In the genomic region with DNA sequence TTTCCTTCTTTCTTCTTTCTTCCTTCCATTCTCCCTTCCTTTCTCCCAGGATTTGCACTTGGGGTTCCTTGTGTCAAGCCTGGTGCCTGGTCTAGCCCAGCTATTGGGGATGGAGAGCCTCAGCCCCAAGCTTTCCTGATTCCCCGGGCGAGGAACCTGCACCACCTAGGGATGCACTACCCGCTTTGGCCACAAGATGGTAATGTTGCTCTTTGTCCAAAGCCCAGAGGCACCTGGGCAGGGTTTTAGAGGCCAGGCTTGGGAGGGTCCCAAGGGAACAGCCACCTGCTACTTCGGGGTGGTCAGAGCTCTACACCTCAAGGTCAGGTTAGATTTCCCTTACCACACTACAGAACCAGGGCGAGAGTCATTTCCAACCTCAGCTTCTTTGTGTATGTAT, we compare ENCODE assay signal across 8 mouse cellular contexts. TPM values are rescaled to one million over a fixed set of nuclear protein-coding genes. Genes with fewer than 3 reads are reported as not detected.
A peak's percentile ranks its signal among the peaks of the same experiment; 100 is the strongest.
DNase-seq lines count a peak whose midpoint lies in the region; ATAC-seq and TF ChIP-seq lines count a peak whose summit lies in the region.
"Had no signal": no experiment of that assay in that cellular context is flagged by ENCODE, and none has a peak within 500 bp of the region (broad histone marks: within the 10 kb centered on the region; RNA-seq: fewer than 3 reads in every experiment).

No protein-coding gene starts in this region.

- dilution Hi-C loops in CH12.LX (cut with MboI; ENCODE audit: extremely low pct_ligation_motif_present, extremely low pct_unique_long_range_greater_than_20kb, low sequenced_read_pairs): no loop called here

- H3K79me2 ChIP-seq in CH12.LX (replicated peaks; ENCODE audit: control insufficient read depth, extremely low read depth, insufficient read depth, poor library complexity, severe bottlenecking): no peaks in the 10 kb centered on the region

- peak; percentile 99 for TF ChIP-seq RAD21 in CH12.LX (IDR thresholded peaks at IDR 0.05; ENCODE audit: low read depth, low read length)

- H3K27ac ChIP-seq in CH12.LX (ENCODE audit: insufficient read depth, low read depth): no peak overlapping the region
- H3K27ac ChIP-seq in heart, embryonic 10.5 days: no peak overlapping the region
- H3K27ac ChIP-seq: hindbrain, embryonic 15.5 days had no signal

- peak; percentile 40 for ATAC-seq in common myeloid progenitor, adult 5-6 weeks (replicated peaks; ENCODE audit: low read depth, poor library complexity, severe bottlenecking)
- peak; percentile 60 for ATAC-seq in megakaryocyte progenitor cell, adult 5-6 weeks (replicated peaks; ENCODE audit: poor library complexity)

- TF ChIP-seq EP300 in CH12.LX (IDR thresholded peaks at IDR 0.05; ENCODE audit: low read length): peak; percentile 15; the same call in 1 of the 2 replicates

- peaks cover 37% of the 10 kb centered on the region for H3K27me3 ChIP-seq in CH12.LX (replicated peaks)
- peaks cover 68% of the 10 kb centered on the region for H3K27me3 ChIP-seq in heart, embryonic 10.5 days (ENCODE audit: insufficient read depth, poor library complexity, severe bottlenecking)

- peak; percentile 62 for DNase-seq in CH12.LX (ENCODE audit: extremely low read depth)
- DNase-seq in NIH3T3 (ENCODE audit: low read depth): peak; percentile 79
- peak; percentile 86 for DNase-seq in heart, embryonic 10.5 days (ENCODE audit: low spot score)
- DNase-seq in layer of hippocampus, postnatal 10 days (ENCODE audit: low spot score in 2 of 2): peak; percentile 91 to 93
- DNase-seq in spleen, postnatal 10 days (ENCODE audit: low spot score in 2 of 2): peak; percentile 63 to 77

- H3K9ac ChIP-seq in CH12.LX (ENCODE audit: insufficient read depth, low read depth): no peak overlapping the region
- H3K9ac ChIP-seq: hindbrain, embryonic 15.5 days had no signal

- in situ Hi-C loops in CH12.LX (cut with MboI; ENCODE audit: low pct_ligation_motif_present, low pct_unique_long_range_greater_than_20kb, low sequenced_read_pairs): no loop called here

- no peak overlapping the region for H3K4me3 ChIP-seq in CH12.LX (replicated peaks in 1 of 3; ENCODE audit: low read depth in 2 of 3, low read length in 2 of 3, poor library complexity in 1 of 3)
- H3K4me3 ChIP-seq in heart, embryonic 10.5 days: no peak overlapping the region
- H3K4me3 ChIP-seq: hindbrain, embryonic 15.5 days had no signal

- 2% methylated on average over 5 of the region's 5 CpGs for WGBS in heart, embryonic 10.5 days

- H3K4me2 ChIP-seq in CH12.LX (ENCODE audit: insufficient read depth, low read depth, poor library complexity, severe bottlenecking): no peak overlapping the region
- H3K4me2 ChIP-seq: hindbrain, embryonic 15.5 days had no signal

- no peaks in the 10 kb centered on the region for H3K36me3 ChIP-seq in CH12.LX (replicated peaks in 1 of 2; ENCODE audit: control insufficient read depth in 1 of 2, insufficient read depth in 1 of 2, low read length in 1 of 2)
- H3K36me3 ChIP-seq in heart, embryonic 10.5 days: no peaks in the 10 kb centered on the region
- H3K36me3 ChIP-seq: hindbrain, embryonic 15.5 days had no signal

- TF ChIP-seq CTCF in CH12.LX (conservative IDR thresholded peaks at IDR 0.05 in 1 of 2, IDR thresholded peaks at IDR 0.05 in 1 of 2; ENCODE audit: low read depth in 2 of 2, low read length in 2 of 2): peak; percentile 76 to 93; a peak in 3 of 4 replicates

- H3K4me1 ChIP-seq in CH12.LX (ENCODE audit: control insufficient read depth in 1 of 2, insufficient read depth in 2 of 2): peaks cover 3 to 16% of the 10 kb centered on the region in 2 experiments; a peak in 3 of 4 replicates
- peaks cover 27% of the 10 kb centered on the region for H3K4me1 ChIP-seq in heart, embryonic 10.5 days

- H3K9me3 ChIP-seq in CH12.LX (replicated peaks; ENCODE audit: low read length): peaks cover 24% of the 10 kb centered on the region
- H3K9me3 ChIP-seq in heart, embryonic 10.5 days: peaks cover 4% of the 10 kb centered on the region; the same call in 1 of the 2 replicates
- H3K9me3 ChIP-seq: hindbrain, embryonic 15.5 days had no signal

- no peak for TF ChIP-seq POLR2A in CH12.LX (IDR thresholded peaks at IDR 0.05; ENCODE audit: low read depth, low read length)

TF ChIP-seq in CH12.LX, 34 proteins besides CTCF, POLR2A, EP300 and RAD21:
- no peak for TF ChIP-seq ZNF384 (IDR thresholded peaks at IDR 0.05; ENCODE audit: low read depth, low read length)
- 0 out of 2 replicates have a peak, but pooled peaks have one; percentile 29 for TF ChIP-seq MAX (IDR thresholded peaks at IDR 0.05; ENCODE audit: low read length)
- no peak for TF ChIP-seq KAT2A (IDR thresholded peaks at IDR 0.05; ENCODE audit: insufficient replicate concordance, low read length)
- no peak for TF ChIP-seq PAX5 (IDR thresholded peaks at IDR 0.05; ENCODE audit: low read length)
- peak; percentile 83 for TF ChIP-seq SMC3 (IDR thresholded peaks at IDR 0.05; ENCODE audit: low read depth, low read length)
- TF ChIP-seq ZKSCAN1 (IDR thresholded peaks at IDR 0.05; ENCODE audit: borderline replicate concordance, low read depth, low read length): no peak
- peak; percentile 69; the same call in 1 of the 2 replicates for TF ChIP-seq TCF12 (IDR thresholded peaks at IDR 0.05; ENCODE audit: low read depth, low read length)
- TF ChIP-seq USF2 (conservative IDR thresholded peaks at IDR 0.05; ENCODE audit: low read depth, low read length): no peak
- TF ChIP-seq RCOR1 (conservative IDR thresholded peaks at IDR 0.05; ENCODE audit: low read depth, low read length): no peak
- TF ChIP-seq ZMIZ1 (IDR thresholded peaks at IDR 0.05; ENCODE audit: low read depth, low read length): no peak
- TF ChIP-seq MEF2A (IDR thresholded peaks at IDR 0.05; ENCODE audit: borderline replicate concordance, low read depth, low read length): peak; percentile 44; the same call in 1 of the 2 replicates
- no peak for TF ChIP-seq JUND (conservative IDR thresholded peaks at IDR 0.05; ENCODE audit: low read depth, low read length)
- TF ChIP-seq POLR2AphosphoS2 (IDR thresholded peaks at IDR 0.05; ENCODE audit: low read depth, low read length): no peak
- no peak for TF ChIP-seq CHD2 (IDR thresholded peaks at IDR 0.05; ENCODE audit: low read length)
- TF ChIP-seq ZC3H11A (IDR thresholded peaks at IDR 0.05; ENCODE audit: low read depth, low read length): 0 out of 2 replicates have a peak, but pooled peaks have one; percentile 4
- TF ChIP-seq ELF1 (IDR thresholded peaks at IDR 0.05; ENCODE audit: low read depth, low read length): no peak
- TF ChIP-seq JUN (IDR thresholded peaks at IDR 0.05; ENCODE audit: insufficient read depth, low read depth, low read length): no peak
- no peak for TF ChIP-seq NRF1 (IDR thresholded peaks at IDR 0.05; ENCODE audit: low read depth, low read length)
- no peak for TF ChIP-seq MXI1 (IDR thresholded peaks at IDR 0.05; ENCODE audit: low read depth, low read length)
- TF ChIP-seq MAFK (IDR thresholded peaks at IDR 0.05; ENCODE audit: insufficient replicate concordance, low read length): no peak
- no peak for TF ChIP-seq USF1 (IDR thresholded peaks at IDR 0.05; ENCODE audit: low read depth, low read length)
- no peak for TF ChIP-seq HCFC1 (IDR thresholded peaks at IDR 0.05; ENCODE audit: low read depth, low read length)
- TF ChIP-seq SIN3A (IDR thresholded peaks at IDR 0.05; ENCODE audit: low read length): no peak
- TF ChIP-seq MAZ (IDR thresholded peaks at IDR 0.05; ENCODE audit: low read depth, low read length): no peak
- TF ChIP-seq E2F4 (IDR thresholded peaks at IDR 0.05; ENCODE audit: insufficient replicate concordance, low read depth, low read length): no peak
- TF ChIP-seq TBP (conservative IDR thresholded peaks at IDR 0.05; ENCODE audit: low read depth, low read length): no peak
- no peak for TF ChIP-seq ETS1 (conservative IDR thresholded peaks at IDR 0.05; ENCODE audit: low read depth, low read length)
- 0 out of 2 replicates have a peak, but pooled peaks have one; percentile 20 for TF ChIP-seq NELFE (IDR thresholded peaks at IDR 0.05; ENCODE audit: low read depth, low read length)
- TF ChIP-seq BHLHE40 (IDR thresholded peaks at IDR 0.05; ENCODE audit: low read depth, low read length): 0 out of 2 replicates have a peak, but pooled peaks have one; percentile 22
- TF ChIP-seq GABPA (IDR thresholded peaks at IDR 0.05; ENCODE audit: insufficient replicate concordance, low read depth, low read length): no peak
- peak; percentile 56; the same call in 1 of the 2 replicates for TF ChIP-seq IRF4 (IDR thresholded peaks at IDR 0.05; ENCODE audit: low read depth, low read length)
- no peak for TF ChIP-seq CHD1 (IDR thresholded peaks at IDR 0.05; ENCODE audit: low read depth, low read length)
- TF ChIP-seq UBTF (IDR thresholded peaks at IDR 0.05; ENCODE audit: low read depth, low read length): no peak
- TF ChIP-seq MYC (IDR thresholded peaks at IDR 0.05; ENCODE audit: low read depth, low read length): peak; percentile 51; the same call in 1 of the 2 replicates
TF ChIP-seq in CH12.LX: peak in this region for 9.

RNA-seq across cellular contexts. Expression of a gene that starts 2.5 kb away (rescaled TPM):
- total RNA-seq in CH12.LX (2012; rRNA removed) (not detected in 2 replicates), CH12.LX (2014; rRNA removed) (not detected in 2 replicates)
- polyA plus RNA-seq in CH12.LX (2012; ENCODE audit: insufficient read length, low read depth): not detected in 2 replicates
- not detected in 2 replicates for total RNA-seq in common myeloid progenitor, adult 5-6 weeks (2017)
- 0.04 TPM in 1 of 2 replicates, not detected in the other for polyA plus RNA-seq in heart, embryonic 10.5 days (2016; fragmentation: Nextera tagmentation; extraction: Ambion mirVana)
- total RNA-seq in layer of hippocampus, postnatal 10 days (2021): 10 to 100 TPM; 82.4 to 84.0 TPM
- total RNA-seq in megakaryocyte progenitor cell, adult 5-6 weeks (2015): not detected in 2 replicates
- not detected in 2 replicates for total RNA-seq in megakaryocyte progenitor cell, adult 5-6 weeks (2017)

RNA-seq across cellular contexts. Expression of a gene that starts 53.5 kb away (rescaled TPM):
- total RNA-seq in CH12.LX (2012; rRNA removed) (21.3 and 24.9 TPM in 2 replicates), CH12.LX (2014; rRNA removed) (34.5 and 48.8 TPM in 2 replicates)
- polyA plus RNA-seq in CH12.LX (2012; ENCODE audit: insufficient read length, low read depth): 39.8 and 58.3 TPM in 2 replicates
- total RNA-seq in common myeloid progenitor, adult 5-6 weeks (2017): 8.1 and 10.8 TPM in 2 replicates
- 24.2 and 30.1 TPM in 2 replicates for polyA plus RNA-seq in heart, embryonic 10.5 days (2016; fragmentation: Nextera tagmentation; extraction: Ambion mirVana)
- 100 to 1,000 TPM in 1 of 2 experiments, 10 to 100 TPM in 1; 94.5 to 106 TPM for total RNA-seq in layer of hippocampus, postnatal 10 days (2021)
- 3.8 and 6.0 TPM in 2 replicates for total RNA-seq in megakaryocyte progenitor cell, adult 5-6 weeks (2015)
- 10.4 and 12.7 TPM in 2 replicates for total RNA-seq in megakaryocyte progenitor cell, adult 5-6 weeks (2017)

Comparison
In these comparisons a context has a peak if more than half of its experiments do, and no peak if none do; other contexts are left out.
1. RNA of a gene that starts 2.5 kb away (total RNA-seq): 82.4 to 84.0 TPM in layer of hippocampus, postnatal 10 days; not detected in CH12.LX, not detected in common myeloid progenitor, adult 5-6 weeks and not detected in megakaryocyte progenitor cell, adult 5-6 weeks; every median in the first group is over 10 times any median in the second.
2. Peak in every context shown above with its lines, with median percentiles within 50 percentile points of each other: DNase-seq.